Mouse (Mus musculus): ENCODE data around the gene Foxo3. TPM values are rescaled to one million over a fixed set of nuclear protein-coding genes. Genes with fewer than 3 reads are reported as not detected.

Foxo3 gene
- polyA plus RNA-seq, 1 experiment from 2014 or later = 7.0 TPM

DNA sequence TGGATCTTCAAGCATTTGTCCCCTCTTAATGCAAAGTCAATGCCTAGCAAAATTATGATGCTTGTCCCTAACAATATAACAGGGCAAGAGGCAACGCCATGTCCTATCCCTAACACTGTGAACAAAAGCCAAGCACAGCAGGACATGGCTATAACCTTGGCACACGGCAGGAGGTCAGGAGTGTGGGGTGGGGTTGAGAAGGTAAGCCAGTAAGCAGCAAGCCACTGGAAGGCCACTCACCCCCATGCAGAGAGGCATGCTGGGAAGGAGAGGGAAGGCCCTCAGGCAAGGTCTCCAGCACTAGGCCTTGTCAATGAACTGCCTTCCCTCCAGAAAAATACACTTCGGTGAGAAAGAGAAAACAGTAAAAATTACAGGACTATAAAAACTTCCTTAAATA, 30.1 kb downstream of the Foxo3 start:
- no peak overlapping the region for H3K4me3 ChIP-seq (replicated peaks)
- H3K4me2 ChIP-seq = no peak overlapping the region
- H3K9me3 ChIP-seq (replicated peaks) = no peaks in the 10 kb centered on the region
- 73% methylated on average over 3 of the region's 3 CpGs for WGBS
- 0 out of 2 replicates have a peak, but pooled peaks cover 5% of the 10 kb centered on the region for H3K36me3 ChIP-seq
- no peaks in the 10 kb centered on the region for H3K27me3 ChIP-seq
- H3K4me1 ChIP-seq = peaks cover 48% of the 10 kb centered on the region
- ATAC-seq (replicated peaks; ENCODE audit: low FRiP score) = no peak
- no peak overlapping the region for H3K9ac ChIP-seq
- no peak overlapping the region for H3K27ac ChIP-seq

DNA sequence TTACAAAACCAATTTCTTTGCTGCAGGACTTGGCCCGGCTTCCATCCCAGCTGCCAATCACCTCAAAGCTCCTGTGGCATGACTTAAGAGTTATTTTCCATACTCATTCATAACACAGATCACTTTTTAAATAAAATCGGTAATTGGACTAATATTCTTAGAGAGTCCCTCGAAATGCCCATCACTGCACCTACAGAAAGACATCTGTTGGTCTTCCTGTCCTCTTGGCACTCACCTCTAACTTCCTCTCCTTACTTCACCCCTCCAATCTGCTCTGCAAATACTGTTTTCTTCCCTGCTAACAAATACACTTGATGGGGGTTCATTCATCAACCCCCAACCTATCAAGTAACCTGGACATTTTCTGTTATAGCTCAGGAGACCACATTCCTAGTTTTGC, 30.9 kb downstream of the Foxo3 start:
- no peak overlapping the region for H3K4me3 ChIP-seq (replicated peaks)
- H3K36me3 ChIP-seq = 0 out of 2 replicates have a peak, but pooled peaks cover 5% of the 10 kb centered on the region
- WGBS = 93% methylated on average over 3 of the region's 3 CpGs
- peaks cover 41% of the 10 kb centered on the region for H3K4me1 ChIP-seq
- H3K27ac ChIP-seq = no peak overlapping the region
- no peaks in the 10 kb centered on the region for H3K27me3 ChIP-seq
- no peak for ATAC-seq (replicated peaks; ENCODE audit: low FRiP score)
- H3K9ac ChIP-seq = no peak overlapping the region
- H3K9me3 ChIP-seq (replicated peaks) = no peaks in the 10 kb centered on the region
- no peak overlapping the region for H3K4me2 ChIP-seq

DNA sequence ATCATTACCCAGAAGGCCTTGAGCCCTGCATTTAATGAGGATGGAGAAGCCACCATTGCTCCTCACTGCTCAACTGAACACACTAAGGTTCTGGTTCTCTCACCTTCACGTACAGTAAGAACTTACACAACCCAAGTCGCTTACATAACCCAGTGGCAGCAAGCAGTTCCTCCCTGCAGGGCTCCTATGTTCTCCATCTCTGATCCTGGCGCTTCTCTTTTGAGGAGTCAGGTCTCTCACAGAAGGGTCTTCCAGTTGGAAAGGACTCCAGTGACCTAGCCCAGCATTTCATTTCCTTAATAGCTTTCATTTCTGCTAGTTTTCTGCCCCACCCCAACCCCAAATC, 31.3 kb downstream of the Foxo3 start:
- no peak overlapping the region for H3K4me2 ChIP-seq
- H3K27ac ChIP-seq = no peak overlapping the region
- no peaks in the 10 kb centered on the region for H3K9me3 ChIP-seq (replicated peaks)
- peaks cover 38% of the 10 kb centered on the region for H3K4me1 ChIP-seq
- H3K27me3 ChIP-seq = no peaks in the 10 kb centered on the region
- 90% methylated on average over 3 of the region's 3 CpGs for WGBS
- ATAC-seq (replicated peaks; ENCODE audit: low FRiP score) = no peak
- H3K9ac ChIP-seq = no peak overlapping the region
- 0 out of 2 replicates have a peak, but pooled peaks cover 5% of the 10 kb centered on the region for H3K36me3 ChIP-seq
- H3K4me3 ChIP-seq (replicated peaks) = no peak overlapping the region

DNA sequence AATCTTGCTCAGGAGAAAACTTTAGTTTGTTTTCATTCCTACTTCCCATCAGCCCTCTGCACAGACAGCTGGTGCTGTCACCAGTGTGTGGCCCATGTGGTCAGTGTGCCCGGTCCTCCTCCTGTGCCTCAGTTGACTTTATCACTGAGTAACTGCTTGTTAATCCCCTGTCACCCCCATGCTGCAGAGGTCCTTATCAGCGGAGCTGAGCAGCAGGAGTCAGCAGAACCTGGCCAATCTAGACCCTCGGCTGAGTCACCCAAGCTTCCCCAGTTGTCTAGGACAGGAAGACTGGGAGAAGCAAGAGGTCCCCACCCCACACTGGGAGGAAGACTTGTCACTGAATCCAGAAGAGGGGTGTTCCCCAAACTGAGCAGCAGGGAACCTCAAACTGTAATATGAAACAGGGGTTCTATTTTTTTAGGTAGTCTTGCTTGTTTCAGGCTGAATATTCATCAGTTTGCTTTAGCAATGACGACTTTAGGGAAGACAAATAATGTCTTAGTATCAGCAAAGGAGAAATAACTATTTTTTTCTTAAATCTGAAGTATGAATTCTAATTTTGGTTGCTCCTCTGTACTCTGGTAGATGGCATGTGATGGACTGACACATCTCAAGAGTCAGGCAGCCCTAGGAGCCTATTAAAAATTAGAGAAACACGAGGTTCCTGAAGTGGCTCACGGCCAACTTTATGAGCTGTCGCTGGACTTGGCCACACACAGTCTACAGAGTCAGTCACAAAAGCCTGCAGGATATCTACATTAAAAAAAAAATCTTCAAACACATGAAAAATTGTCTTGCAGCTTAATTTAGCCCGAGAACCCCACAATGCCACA, 31.9 kb downstream of the Foxo3 start:
- no peaks in the 10 kb centered on the region for H3K9me3 ChIP-seq (replicated peaks)
- H3K36me3 ChIP-seq = 0 out of 2 replicates have a peak, but pooled peaks cover 5% of the 10 kb centered on the region
- peaks cover 32% of the 10 kb centered on the region for H3K4me1 ChIP-seq
- 67% methylated on average over 8 of the region's 8 CpGs for WGBS
- peak; percentile 36; the same call in 1 of the 2 replicates for ATAC-seq (replicated peaks; ENCODE audit: low FRiP score)
- no peaks in the 10 kb centered on the region for H3K27me3 ChIP-seq
- H3K9ac ChIP-seq = no peak overlapping the region
- H3K27ac ChIP-seq = no peak overlapping the region
- no peak overlapping the region for H3K4me2 ChIP-seq
- no peak overlapping the region for H3K4me3 ChIP-seq (replicated peaks)

DNA sequence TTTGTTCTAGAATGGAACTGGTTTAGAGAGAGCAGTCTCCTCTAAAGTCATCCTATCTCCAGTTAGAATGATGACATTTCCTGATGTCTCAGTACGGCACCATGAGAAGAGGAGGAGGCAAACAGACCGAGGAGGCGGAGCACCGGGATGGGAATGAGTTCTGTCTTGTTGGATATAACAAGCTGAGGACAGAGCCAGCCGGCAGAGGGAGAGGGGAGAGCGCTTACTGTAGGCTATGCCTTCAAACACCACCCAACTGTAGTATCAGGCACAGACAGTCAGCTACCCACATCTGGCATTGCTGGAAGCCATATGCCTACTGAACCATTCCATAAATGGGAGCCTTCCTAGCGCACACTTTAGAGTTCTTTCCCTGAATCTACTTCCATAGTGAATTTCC, 32.6 kb downstream of the Foxo3 start:
- no peak overlapping the region for H3K4me3 ChIP-seq (replicated peaks)
- H3K4me2 ChIP-seq = no peak overlapping the region
- WGBS = 91% methylated on average over 7 of the region's 7 CpGs
- H3K9ac ChIP-seq = no peak overlapping the region
- no peak overlapping the region for H3K27ac ChIP-seq
- no peaks in the 10 kb centered on the region for H3K27me3 ChIP-seq
- peaks cover 31% of the 10 kb centered on the region for H3K4me1 ChIP-seq
- H3K9me3 ChIP-seq (replicated peaks) = no peaks in the 10 kb centered on the region
- ATAC-seq (replicated peaks; ENCODE audit: low FRiP score) = no peak
- H3K36me3 ChIP-seq = 0 out of 2 replicates have a peak, but pooled peaks cover 5% of the 10 kb centered on the region

DNA sequence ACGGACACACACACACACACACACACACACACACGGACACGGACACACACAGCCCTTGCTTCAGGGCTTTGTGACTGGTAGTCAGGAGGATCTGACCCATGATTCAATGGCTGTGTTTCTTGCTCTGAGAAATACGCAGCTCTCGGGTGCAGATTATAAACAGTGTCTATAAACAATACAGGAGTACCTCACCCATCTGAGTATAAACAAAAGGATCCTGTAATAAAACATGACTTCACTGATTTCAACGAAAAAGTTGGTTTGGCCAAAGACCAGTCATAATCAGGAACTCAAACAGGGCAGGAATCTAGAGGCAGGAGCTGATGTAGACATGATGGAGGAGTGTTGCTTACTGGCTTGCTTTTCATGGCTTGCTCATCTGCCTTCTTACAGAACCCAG, 34.1 kb downstream of the Foxo3 start:
- H3K4me3 ChIP-seq (replicated peaks) = no peak overlapping the region
- H3K4me1 ChIP-seq = peaks cover 22% of the 10 kb centered on the region
- no peak overlapping the region for H3K27ac ChIP-seq
- H3K27me3 ChIP-seq = no peaks in the 10 kb centered on the region
- WGBS = 86% methylated on average over 6 of the region's 6 CpGs
- H3K9me3 ChIP-seq (replicated peaks) = no peaks in the 10 kb centered on the region
- H3K4me2 ChIP-seq = no peak overlapping the region
- H3K36me3 ChIP-seq = 0 out of 2 replicates have a peak, but pooled peaks cover 5% of the 10 kb centered on the region
- H3K9ac ChIP-seq = no peak overlapping the region
- ATAC-seq (replicated peaks; ENCODE audit: low FRiP score) = no peak

DNA sequence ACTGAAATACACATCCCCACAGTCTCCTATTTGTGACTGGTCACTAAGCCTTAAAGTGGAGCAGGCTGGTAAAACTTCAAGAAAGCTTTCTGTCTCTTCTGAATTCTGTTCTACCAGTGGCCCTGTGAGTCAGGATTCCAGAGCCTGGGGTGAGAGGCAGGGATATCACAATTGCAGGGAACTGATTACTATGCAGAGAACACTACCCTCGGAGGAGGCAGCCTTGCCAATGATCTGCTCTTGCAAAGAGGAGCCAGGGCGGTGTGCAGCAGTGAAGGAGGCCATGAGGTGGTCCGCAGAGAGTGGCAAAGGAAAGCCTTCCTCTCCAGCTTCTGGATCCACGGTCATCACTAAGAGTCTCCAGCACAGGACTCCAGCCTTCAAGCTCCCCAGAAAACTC, 34.8 kb downstream of the Foxo3 start:
- Histone ChIP-seq H3K4me3 (replicated peaks) (no peak overlapping the region), H3K9me3 (replicated peaks) (no peaks in the 10 kb centered on the region), H3K4me2 (no peak overlapping the region), H3K27ac (no peak overlapping the region), H3K4me1 (peaks cover 18% of the 10 kb centered on the region), H3K9ac (no peak overlapping the region), H3K36me3 (0 out of 2 replicates have a peak, but pooled peaks cover 5% of the 10 kb centered on the region), H3K27me3 (no peaks in the 10 kb centered on the region)
- no peak for ATAC-seq (replicated peaks; ENCODE audit: low FRiP score)
- WGBS = 88% methylated on average over 4 of the region's 4 CpGs

DNA sequence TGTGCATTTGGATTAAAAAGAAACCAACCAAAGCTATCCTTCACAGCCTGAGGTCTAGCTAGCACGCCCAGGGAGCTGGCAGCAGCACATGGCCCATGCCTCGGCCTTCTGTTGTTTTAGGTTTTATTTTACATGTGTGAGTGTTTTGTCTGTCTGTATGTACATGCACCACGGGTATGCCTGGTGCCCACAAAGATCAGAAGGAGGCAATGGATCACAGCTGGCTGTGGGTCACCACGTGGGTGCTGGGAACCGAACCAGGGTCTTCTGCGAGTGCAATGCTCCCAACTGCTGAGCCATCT, 36.8 kb downstream of the Foxo3 start:
- no peak overlapping the region for H3K4me3 ChIP-seq (replicated peaks)
- H3K9ac ChIP-seq = no peak overlapping the region
- no peak for ATAC-seq (replicated peaks; ENCODE audit: low FRiP score)
- no peaks in the 10 kb centered on the region for H3K27me3 ChIP-seq
- 0 out of 2 replicates have a peak, but pooled peaks cover 5% of the 10 kb centered on the region for H3K36me3 ChIP-seq
- H3K4me2 ChIP-seq = no peak overlapping the region
- H3K9me3 ChIP-seq (replicated peaks) = no peaks in the 10 kb centered on the region
- 94% methylated on average over 6 of the region's 6 CpGs for WGBS
- H3K27ac ChIP-seq = no peak overlapping the region
- H3K4me1 ChIP-seq = peaks cover 9% of the 10 kb centered on the region; the same call in 1 of the 2 replicates

DNA sequence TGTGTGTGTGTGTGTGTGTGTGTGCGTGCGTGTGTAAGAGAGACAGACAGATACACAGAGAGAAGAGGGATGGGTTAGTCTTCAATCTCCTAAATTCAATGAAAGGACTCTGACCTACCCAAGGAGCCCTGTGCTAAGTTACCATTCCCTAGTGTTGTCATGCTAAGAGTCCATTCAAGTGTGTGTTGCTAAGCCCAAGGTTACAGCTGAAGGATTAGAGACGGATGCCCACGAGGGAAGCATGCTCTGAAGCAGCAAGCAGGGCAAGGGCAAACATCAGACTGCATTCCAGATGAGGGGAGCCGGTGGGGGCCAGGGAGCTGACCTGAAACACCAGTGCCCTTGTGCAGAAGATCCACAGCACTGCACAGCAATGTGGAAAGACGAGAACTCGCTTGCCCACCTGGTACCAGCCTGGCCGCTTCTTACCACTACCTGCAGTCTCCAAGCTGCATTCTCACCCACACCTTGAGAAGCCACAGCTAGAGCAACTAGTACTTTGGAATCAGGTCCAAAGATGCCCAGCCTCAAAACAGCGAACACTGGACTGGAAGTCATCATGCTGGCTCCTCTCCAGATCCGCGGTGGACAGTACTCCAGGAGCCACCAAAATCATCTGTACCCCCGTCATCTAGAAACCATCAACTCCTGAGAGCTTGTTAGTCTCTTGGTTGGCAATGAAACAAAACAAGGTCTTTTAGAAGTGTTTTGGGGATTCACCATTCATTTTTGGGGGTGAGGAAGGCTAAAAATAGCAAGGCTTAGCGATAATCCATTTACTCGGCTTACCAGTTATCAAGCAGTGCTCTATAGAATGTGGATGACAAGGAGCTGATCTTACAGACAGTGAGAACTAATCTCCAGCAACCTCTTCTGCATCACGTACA, 37.4 kb downstream of the Foxo3 start:
- Histone ChIP-seq H3K9ac (no peak overlapping the region), H3K27me3 (no peaks in the 10 kb centered on the region), H3K27ac (no peak overlapping the region), H3K36me3 (0 out of 2 replicates have a peak, but pooled peaks cover 5% of the 10 kb centered on the region), H3K4me1 (peaks cover 9% of the 10 kb centered on the region; the same call in 1 of the 2 replicates), H3K4me3 (replicated peaks) (no peak overlapping the region), H3K9me3 (replicated peaks) (no peaks in the 10 kb centered on the region), H3K4me2 (no peak overlapping the region)
- ATAC-seq (replicated peaks; ENCODE audit: low FRiP score) = no peak
- 83% methylated on average over 15 of the region's 15 CpGs for WGBS

DNA sequence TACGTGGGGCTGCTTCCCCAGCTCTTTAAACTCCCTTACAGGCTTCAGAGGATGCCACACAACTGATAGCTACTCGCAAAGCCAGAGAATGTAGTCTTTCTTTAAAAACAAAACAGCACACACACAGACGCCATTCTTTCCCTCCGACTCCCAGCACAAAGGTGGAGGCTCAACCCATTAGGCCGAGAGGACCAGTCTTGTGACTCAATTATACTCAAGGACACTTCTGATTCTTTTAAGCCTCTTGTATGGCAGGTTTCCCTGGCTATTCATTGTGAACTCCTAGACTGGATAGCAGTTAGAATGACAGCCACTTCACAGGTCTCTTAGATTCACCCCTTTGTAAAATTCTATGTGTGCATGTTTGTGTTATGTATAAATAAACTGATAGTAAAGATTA, 38.3 kb downstream of the Foxo3 start:
- Histone ChIP-seq H3K4me3 (replicated peaks) (no peak overlapping the region), H3K27ac (no peak overlapping the region), H3K4me1 (peaks cover 11% of the 10 kb centered on the region), H3K36me3 (0 out of 2 replicates have a peak, but pooled peaks cover under 1% of the 10 kb centered on the region), H3K4me2 (no peak overlapping the region), H3K9me3 (replicated peaks) (no peaks in the 10 kb centered on the region), H3K27me3 (no peaks in the 10 kb centered on the region), H3K9ac (no peak overlapping the region)
- WGBS = 78% methylated on average over 5 of the region's 5 CpGs
- ATAC-seq (replicated peaks; ENCODE audit: low FRiP score) = no peak

DNA sequence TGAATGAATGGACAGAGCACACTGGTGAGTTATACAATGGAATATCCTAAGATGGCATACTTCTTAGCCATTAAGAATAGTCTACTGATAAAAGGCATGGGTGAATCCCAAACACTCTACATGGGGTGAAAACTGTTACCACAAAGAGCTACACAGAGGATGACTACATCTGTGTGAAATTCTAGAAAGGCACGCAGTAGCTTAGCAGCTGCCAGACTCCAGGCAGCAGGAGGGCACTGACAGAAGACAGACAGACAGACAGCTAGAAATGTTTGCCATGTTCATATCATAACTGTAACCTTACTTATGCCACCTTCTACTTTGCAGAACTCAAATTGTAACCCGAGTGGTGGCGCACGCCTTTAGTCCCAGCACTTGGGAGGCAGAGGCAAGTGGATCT, 39.0 kb downstream of the Foxo3 start:
- Histone ChIP-seq H3K4me2 (no peak overlapping the region), H3K4me1 (peaks cover 19% of the 10 kb centered on the region), H3K9me3 (replicated peaks) (no peaks in the 10 kb centered on the region), H3K9ac (no peak overlapping the region), H3K4me3 (replicated peaks) (no peak overlapping the region), H3K36me3 (no peaks in the 10 kb centered on the region), H3K27ac (no peak overlapping the region), H3K27me3 (no peaks in the 10 kb centered on the region)
- ATAC-seq (replicated peaks; ENCODE audit: low FRiP score) = no peak
- WGBS = 93% methylated on average over 4 of the region's 4 CpGs

DNA sequence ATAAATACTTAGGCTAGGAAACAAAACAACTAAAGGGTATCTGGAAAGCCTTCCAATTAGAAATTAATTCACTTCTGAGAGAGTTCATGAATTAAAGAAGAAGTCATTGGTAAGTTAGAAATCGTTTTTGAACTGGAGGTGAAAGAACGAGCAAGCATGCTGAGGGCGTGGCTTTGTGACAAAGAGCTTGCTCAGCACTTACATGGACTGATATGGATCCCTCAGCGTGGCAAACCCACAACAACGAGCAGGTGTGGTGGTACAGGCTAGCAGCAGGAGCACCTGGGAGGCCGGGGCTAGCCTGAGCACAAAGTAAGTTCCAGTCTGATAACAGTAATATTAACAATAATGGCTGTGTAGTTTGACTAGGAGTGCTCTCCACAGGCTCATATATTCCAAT, 41.2 kb downstream of the Foxo3 start:
- ATAC-seq (replicated peaks; ENCODE audit: low FRiP score) = no peak
- no peaks in the 10 kb centered on the region for H3K9me3 ChIP-seq (replicated peaks)
- 83% methylated on average over 6 of the region's 6 CpGs for WGBS

More for the DNA sequence above, 41.2 kb downstream of the Foxo3 start:
- Histone ChIP-seq H3K9ac (no peak overlapping the region), H3K4me3 (replicated peaks) (no peak overlapping the region), H3K4me2 (no peak overlapping the region), H3K36me3 (no peaks in the 10 kb centered on the region), H3K27ac (no peak overlapping the region), H3K27me3 (no peaks in the 10 kb centered on the region), H3K4me1 (peaks cover 36% of the 10 kb centered on the region)

Measured in kidney, embryonic 15.5 days (tissue).